7 mouse cellular contexts compared by ENCODE assay signal in the genomic region with DNA sequence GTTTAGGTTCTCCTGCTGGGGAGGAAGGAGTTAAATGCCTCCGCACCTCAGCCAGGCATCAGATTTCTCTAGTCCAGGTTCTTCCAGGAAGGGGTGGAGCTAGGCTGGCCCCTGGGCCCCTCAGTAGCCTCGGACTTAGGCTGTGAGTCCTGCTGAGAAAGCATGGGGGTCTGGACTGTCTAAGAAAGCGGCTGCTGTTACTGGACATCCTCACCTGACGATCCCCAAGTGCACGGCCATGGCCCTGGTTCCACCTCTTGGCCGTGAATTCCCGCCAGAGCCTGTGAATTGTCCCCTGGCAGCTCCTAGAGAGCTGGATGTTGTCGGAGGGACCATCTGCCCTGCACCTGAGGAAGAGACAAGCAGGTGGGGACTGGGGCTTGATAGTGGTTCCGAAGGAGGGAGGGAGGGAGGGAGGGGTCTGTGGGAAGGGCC. TPM values are rescaled to one million over a fixed set of nuclear protein-coding genes. Genes with fewer than 3 reads are reported as not detected.
A peak's percentile ranks its signal among the peaks of the same experiment; 100 is the strongest.
DNase-seq lines count a peak whose midpoint lies in the region; ATAC-seq and TF ChIP-seq lines count a peak whose summit lies in the region.

Syne4 (plus strand) TSS at position 87 of the 435 bp plus-strand sequence.

- 1% methylated on average over 9 of the region's 9 CpGs for WGBS in lung, embryonic 14.5 days
- under 1% methylated on average over 9 of the region's 9 CpGs for WGBS in kidney, embryonic 15.5 days
- 3% methylated on average over 9 of the region's 9 CpGs for WGBS in midbrain, embryonic 16.5 days

- no peaks in the 10 kb centered on the region for H3K9me3 ChIP-seq in lung, embryonic 14.5 days (ENCODE audit: low read depth, low read length)
- H3K9me3 ChIP-seq in kidney, embryonic 15.5 days (replicated peaks), result no peaks in the 10 kb centered on the region
- no peaks in the 10 kb centered on the region for H3K9me3 ChIP-seq in midbrain, embryonic 16.5 days (replicated peaks; ENCODE audit: control insufficient read depth, low read length, poor library complexity, severe bottlenecking)

- ATAC-seq in lung, embryonic 14.5 days (ENCODE audit: insufficient read depth), result peak; percentile 79
- ATAC-seq in kidney, embryonic 15.5 days (replicated peaks; ENCODE audit: low FRiP score), result peak; percentile 84
- ATAC-seq in midbrain, embryonic 16.5 days, result no peak

- H3K36me3 ChIP-seq in lung, embryonic 14.5 days (ENCODE audit: insufficient read depth), result peaks cover 9% of the 10 kb centered on the region; the same call in 1 of the 2 replicates
- peaks cover 45% of the 10 kb centered on the region for H3K36me3 ChIP-seq in kidney, embryonic 15.5 days
- no peaks in the 10 kb centered on the region for H3K36me3 ChIP-seq in midbrain, embryonic 16.5 days (ENCODE audit: control insufficient read depth, insufficient read depth, low read length)

- H3K27ac ChIP-seq in lung, embryonic 14.5 days (ENCODE audit: low read depth), result no peak within 1 kb of the TSS; the same call in 1 of the 2 replicates
- H3K27ac ChIP-seq in kidney, embryonic 15.5 days, result peak within 1 kb of the TSS; percentile 88
- H3K27ac ChIP-seq in midbrain, embryonic 16.5 days (ENCODE audit: low read length), result no peak within 1 kb of the TSS

- no peaks in the 10 kb centered on the region for H3K4me1 ChIP-seq in lung, embryonic 14.5 days (ENCODE audit: insufficient read depth)
- peaks cover 46% of the 10 kb centered on the region for H3K4me1 ChIP-seq in kidney, embryonic 15.5 days
- H3K4me1 ChIP-seq in midbrain, embryonic 16.5 days (ENCODE audit: control insufficient read depth, insufficient read depth, low read length), result peaks cover 4% of the 10 kb centered on the region

- peak within 1 kb of the TSS; percentile 33 for H3K4me3 ChIP-seq in lung, embryonic 14.5 days (ENCODE audit: low read depth, low read length)
- H3K4me3 ChIP-seq in kidney, embryonic 15.5 days (replicated peaks), result peak within 1 kb of the TSS; percentile 54
- peak within 1 kb of the TSS; percentile 10; the same call in 1 of the 2 replicates for H3K4me3 ChIP-seq in midbrain, embryonic 16.5 days (ENCODE audit: low read depth, low read length)

- intact Hi-C loops in left cerebral cortex, postnatal 25 days (cut with DNase I), result no loop called here

- H3K4me2 ChIP-seq in lung, embryonic 14.5 days, result peak within 1 kb of the TSS; percentile 58
- H3K4me2 ChIP-seq in kidney, embryonic 15.5 days, result peak within 1 kb of the TSS; percentile 66
- no peak within 1 kb of the TSS for H3K4me2 ChIP-seq in midbrain, embryonic 16.5 days (ENCODE audit: low read length)

- peak; percentile 59 for DNase-seq in lung, embryonic 14.5 days
- no peak for DNase-seq in lung, postnatal 25 days (ENCODE audit: low spot score)
- peak; percentile 80 for DNase-seq in embryo, embryonic 11 days
- no peak for DNase-seq in left cerebral cortex, postnatal 25 days (ENCODE audit: low spot score in 2 of 2)
- no peak for DNase-seq in testis, postnatal 14 days (ENCODE audit: low spot score)

- no peaks in the 10 kb centered on the region for H3K27me3 ChIP-seq in lung, embryonic 14.5 days (ENCODE audit: insufficient read depth, low read length)
- no peaks in the 10 kb centered on the region for H3K27me3 ChIP-seq in kidney, embryonic 15.5 days
- no peaks in the 10 kb centered on the region for H3K27me3 ChIP-seq in midbrain, embryonic 16.5 days (ENCODE audit: control insufficient read depth, insufficient read depth, low read depth, low read length)

- TF ChIP-seq CTCF in lung, embryonic 14.5 days (IDR thresholded peaks at IDR 0.05; ENCODE audit: low read depth), result no peak

- peak within 1 kb of the TSS; percentile 38 for H3K9ac ChIP-seq in lung, embryonic 14.5 days
- H3K9ac ChIP-seq in kidney, embryonic 15.5 days, result peak within 1 kb of the TSS; percentile 54
- H3K9ac ChIP-seq in midbrain, embryonic 16.5 days (ENCODE audit: low read depth, low read length), result no peak within 1 kb of the TSS

RNA-seq across cellular contexts. Expression of gene Syne4, which starts in this region (rescaled TPM):
- 21.9 and 23.2 TPM in 2 replicates for polyA plus RNA-seq in lung, embryonic 14.5 days (2014; fragmentation: Nextera tagmentation; extraction: Ambion mirVana)
- polyA plus RNA-seq in kidney, embryonic 15.5 days (2015; fragmentation: Nextera tagmentation; extraction: Ambion mirVana), result 88.2 and 97.7 TPM in 2 replicates
- polyA plus RNA-seq in midbrain, embryonic 16.5 days (2015; fragmentation: Nextera tagmentation; extraction: Ambion mirVana), result 13.4 and 16.0 TPM in 2 replicates
- 1 to 10 TPM; 8.4 to 8.7 TPM for total RNA-seq in left cerebral cortex, postnatal 25 days (2021)

Comparison
In these comparisons a context has a peak if more than half of its experiments do, and no peak if none do; other contexts are left out.
1. DNase-seq: peak in lung, embryonic 14.5 days (single experiment) and embryo, embryonic 11 days (single experiment); none in lung, postnatal 25 days (single experiment), left cerebral cortex, postnatal 25 days (0 of 2) and testis, postnatal 14 days (single experiment).
2. Peak in every context shown above with its lines, with median percentiles within 50 percentile points of each other: H3K4me3 ChIP-seq.